Mouse (Mus musculus) brain, embryonic 18.5 days (tissue): Measurements from ENCODE around the gene Atxn7l3b.
A peak's percentile ranks its signal among the peaks of the same experiment; 100 is the strongest.
"Not testable (repeated sequence)": the region's sequence is repeated elsewhere in the genome, so short reads cannot be mapped to it uniquely, and the experiment has no call there.

Experiments used
- DNase-seq: peaks from one replicate; pipeline ENCODE4 v3.0.0-alpha.2; 2012; ENCODE audit warnings: low read depth, low spot score

The Atxn7l3b gene

DNA sequence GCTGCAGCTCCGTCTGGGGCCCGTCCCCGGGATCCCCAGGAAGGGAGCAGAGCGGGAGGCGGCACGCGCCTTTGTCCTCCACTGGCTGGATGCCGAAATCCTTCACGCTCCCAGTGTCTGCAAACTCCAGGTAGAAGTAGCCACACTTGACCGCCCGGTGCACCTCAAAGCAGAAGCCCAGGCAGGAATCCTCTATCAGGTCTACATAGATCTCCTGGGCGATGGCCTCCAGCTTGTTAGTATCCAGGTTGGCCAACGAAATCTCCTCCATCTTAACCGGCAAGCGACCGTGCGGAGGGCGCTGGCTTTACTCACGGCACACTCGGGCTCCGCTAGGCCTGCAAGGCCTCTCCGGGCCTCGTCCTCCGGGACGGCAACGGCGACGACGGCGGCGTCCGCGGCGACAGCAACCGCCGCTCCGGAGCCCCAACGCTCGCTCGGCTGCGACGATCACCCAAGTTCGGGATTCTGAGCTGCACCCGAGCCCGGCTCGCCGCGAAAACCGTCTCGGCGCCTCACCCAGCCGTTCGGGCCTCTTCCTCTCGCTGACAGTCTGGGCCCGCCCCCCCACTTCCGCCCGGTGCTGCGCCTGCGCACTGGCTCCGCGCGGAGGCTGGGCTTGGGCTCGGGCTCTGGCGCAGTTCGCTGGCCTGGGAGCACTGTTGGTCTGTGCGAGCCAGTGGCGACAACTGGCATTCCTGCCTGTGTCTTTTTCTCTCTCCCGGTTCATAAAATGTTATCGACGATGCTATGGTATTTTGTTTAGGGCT, at the start of gene Atxn7l3b:
TSS of gene Atxn7l3b (minus strand) at position 550 of the 770 bp plus-strand sequence.
- peak; percentile 85 for DNase-seq

DNA sequence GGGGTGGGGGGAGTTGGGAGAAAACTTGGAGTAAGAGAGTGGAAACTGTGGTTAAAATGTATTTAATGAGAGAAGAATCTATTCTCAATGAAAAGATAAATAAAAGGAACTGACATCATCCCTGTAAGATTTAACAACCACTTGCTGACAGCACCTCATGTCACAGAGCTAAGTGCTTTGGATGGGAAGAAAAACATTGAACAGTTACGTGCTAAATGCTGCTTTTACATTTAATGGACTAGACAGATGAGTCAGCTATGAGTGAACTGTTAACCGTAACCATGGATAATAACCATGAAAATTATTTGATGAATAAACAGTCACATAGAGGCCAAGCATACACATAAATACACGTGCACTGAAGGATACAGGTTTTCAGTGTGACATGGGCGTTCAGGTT, 48.8 kb upstream of the Atxn7l3b start:
- no peak for DNase-seq

DNA sequence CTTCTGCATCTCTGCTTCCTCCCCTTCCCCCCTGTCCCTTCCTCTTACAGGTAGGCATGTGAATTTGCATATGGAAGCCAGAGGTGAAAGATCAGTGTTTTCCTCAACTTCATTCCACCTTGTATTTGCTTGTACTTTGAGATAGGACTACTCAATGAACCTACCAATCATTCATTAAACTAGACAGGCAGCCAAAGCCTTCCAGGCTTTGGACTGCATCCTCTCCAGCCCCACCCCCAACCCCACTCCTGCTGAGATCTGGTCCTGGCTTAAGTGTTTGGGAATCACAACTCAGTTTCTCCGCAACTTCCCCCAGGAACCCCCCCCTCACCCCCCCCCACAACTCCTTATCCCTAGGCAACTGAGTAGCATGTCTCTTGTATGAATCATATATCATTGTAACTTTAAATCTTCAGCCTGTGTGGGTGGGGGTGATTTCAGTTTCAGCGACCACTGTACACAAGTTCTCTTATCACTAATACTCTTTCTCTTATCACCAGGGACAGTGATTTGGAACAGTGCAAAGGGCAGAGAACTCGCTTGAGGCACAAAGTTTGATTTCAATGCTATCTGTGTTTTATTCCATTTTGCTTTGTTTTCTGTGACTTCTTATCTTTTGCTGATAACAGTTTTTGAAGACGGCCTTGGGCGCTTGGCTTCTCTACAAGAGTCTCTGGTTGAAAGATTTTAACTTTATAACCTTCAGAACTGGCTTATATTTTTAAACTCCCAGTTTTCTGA, 44.7 kb upstream of the Atxn7l3b start:
- DNase-seq, result no peak

DNA sequence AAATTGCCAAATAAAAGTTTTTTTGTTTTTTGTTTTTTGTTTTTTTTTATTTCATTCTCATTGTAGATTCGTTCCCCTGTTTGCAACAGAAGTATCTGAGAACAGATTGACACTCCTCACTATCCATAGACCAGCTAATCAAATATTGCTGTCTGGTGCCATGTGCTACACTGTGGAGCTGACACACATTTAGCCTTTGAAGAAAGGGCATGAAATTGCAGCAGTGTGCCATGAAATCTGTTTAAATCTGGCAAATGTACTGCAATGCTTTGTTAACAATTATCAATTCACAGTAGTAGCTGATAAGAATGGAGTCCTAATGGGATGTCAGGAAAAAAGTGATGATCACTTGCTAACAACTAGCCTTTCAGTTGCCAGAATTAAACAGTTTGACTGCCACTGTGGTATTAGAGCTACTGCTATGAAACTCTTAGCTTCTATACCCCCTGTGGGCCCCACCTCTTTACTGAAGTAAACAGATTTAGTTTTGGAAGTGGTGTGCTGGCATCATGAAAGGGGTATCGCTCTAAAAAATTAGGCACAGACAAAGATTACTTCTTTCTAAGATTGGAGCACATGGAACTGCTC, 41.3 kb upstream of the Atxn7l3b start:
- DNase-seq, result peak; percentile 2

DNA sequence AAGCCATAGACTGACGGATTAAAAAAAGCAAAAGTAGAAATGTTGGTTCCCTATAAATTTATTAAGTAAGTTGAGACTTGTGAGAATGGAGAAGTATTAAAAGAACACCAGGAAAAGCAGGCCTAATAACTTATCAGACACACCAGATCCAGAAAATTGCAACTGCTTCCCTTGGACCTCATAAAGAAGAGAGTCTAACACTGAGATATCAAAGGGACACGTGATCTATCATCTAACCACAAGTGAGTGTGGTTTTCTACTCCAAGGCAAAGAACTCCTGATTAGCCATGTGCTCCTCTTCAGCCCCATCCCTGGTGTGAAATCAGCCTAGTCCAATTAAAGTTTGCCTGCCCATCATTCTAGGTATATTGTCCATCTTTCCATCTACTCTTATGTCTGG, 38.8 kb upstream of the Atxn7l3b start:
- DNase-seq, result no peak

DNA sequence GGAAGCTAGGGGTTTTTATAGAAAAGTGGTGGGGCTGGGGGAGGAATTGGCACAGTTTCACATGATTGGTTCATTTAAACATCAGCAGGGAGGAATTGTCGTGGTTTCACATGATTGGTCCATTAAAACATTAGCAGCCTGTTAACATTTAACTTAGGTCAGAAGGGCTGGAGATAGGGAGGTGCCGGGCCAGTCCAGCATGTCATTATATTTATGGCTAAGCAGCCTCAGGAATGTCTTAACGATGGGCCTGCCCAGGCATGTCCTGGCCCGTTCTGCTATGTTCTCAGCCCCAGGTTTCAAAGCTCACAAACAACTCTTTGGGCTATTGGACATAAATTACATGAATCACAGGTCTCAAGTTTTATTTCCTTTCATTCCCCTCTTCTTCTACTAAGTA, 33.4 kb upstream of the Atxn7l3b start:
- not testable (repeated sequence) for DNase-seq

GRCm38 (mm10) chr10:112954140-112954539, 25.3 kb upstream of the Atxn7l3b start:
- DNase-seq, result no peak

- DNase-seq, result no peak
Measured at GRCm38 (mm10) chr10:112948453-112948852, 19.7 kb upstream of the Atxn7l3b start.

DNA sequence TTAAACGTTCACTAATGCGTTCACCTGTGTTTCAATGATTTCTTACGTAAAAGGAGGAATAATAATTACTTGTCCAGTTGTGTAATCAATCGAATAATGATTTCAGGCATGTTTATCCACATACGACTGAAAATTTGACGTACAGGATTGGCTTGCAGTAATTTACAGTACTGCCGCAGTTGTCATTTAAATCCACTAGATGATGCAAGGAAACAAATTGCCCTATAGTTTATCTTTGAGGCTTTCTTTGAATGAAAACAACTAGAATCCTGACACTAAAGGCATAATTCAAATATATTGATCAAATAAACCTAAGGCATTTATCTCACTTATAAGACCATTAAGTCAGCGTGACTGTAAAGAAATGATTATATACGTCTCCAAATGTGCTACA, 418 bp upstream of the Atxn7l3b start:
- no peak for DNase-seq

DNA sequence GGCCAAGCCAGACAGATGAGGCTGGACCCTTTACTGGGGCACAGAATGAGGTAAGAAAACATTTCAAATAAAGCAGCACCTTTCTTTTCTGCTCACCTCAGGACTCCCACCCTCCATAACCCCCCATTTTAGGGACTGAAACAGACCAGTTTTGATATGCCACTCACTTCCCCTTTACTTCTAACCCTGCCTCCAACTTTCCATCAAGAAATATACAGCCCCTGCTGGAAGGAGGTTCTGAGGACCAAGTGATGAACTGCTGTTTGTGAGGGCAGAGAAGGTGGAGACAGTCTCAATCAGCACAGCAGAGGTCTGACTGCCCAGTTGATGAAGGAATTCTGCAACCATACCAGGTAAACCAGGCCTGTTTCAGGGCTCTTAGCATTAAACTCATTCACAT, 1.8 kb downstream of the Atxn7l3b start:
- no peak for DNase-seq

- no peak for DNase-seq
Measured at GRCm38 (mm10) chr10:112926271-112926670, 2.5 kb downstream of the Atxn7l3b start.

GRCm38 (mm10) chr10:112916575-112917190, 12.1 kb downstream of the Atxn7l3b start:
- DNase-seq, result no peak

- peak; percentile 12 for DNase-seq
Measured at GRCm38 (mm10) chr10:112900243-112900642, 28.6 kb downstream of the Atxn7l3b start.

- DNase-seq, result no peak
Measured at GRCm38 (mm10) chr10:112899796-112900195, 29.0 kb downstream of the Atxn7l3b start.

DNA sequence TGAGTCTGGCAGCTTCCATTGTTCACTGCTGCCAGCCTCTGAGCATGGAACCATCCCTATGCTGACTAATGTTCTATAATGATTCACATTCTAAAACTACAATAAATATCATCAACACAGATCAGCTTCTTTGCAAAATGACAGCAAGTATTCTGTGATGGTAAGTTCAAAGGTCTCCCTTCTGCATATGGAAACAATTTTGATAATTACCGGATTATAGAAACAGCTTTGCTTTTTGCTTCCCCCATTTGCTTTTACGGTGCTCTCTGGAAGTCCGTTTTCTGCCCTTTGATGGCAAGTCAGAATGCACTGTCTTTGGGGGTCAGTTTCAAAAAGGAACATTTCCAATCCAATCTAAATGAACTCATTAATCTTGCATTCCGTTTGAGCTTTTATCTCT, 32.2 kb downstream of the Atxn7l3b start:
- DNase-seq, result no peak

DNA sequence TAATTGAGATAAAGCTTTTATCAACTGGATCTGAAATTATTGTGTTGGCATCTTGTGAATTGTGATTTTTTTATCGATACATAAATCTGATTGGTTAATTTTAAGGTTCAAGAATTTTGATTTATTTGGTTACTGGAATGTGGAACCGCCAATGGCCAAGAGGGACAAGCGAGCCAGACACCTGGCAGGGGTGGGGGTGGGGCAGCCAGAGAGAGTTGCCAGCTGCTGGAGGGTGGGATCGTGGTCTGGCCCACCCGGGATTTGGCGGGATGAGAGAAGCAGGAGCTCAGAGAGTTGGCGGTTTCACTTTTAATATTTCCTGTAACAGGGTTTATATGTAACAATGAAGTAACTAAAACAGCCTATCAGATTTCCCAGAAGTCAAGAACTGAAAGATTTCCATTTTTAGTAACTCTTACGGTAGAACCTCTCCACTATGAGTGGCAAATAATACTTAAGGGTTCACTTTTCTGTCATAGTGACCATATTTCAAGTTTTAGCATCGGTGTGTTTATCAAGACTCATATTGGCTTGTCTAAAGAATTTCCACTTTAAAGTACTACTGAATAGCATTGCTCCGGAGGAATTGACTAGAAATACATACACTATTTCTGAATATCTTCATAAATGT, 35.1 kb downstream of the Atxn7l3b start:
- DNase-seq, result no peak

DNA sequence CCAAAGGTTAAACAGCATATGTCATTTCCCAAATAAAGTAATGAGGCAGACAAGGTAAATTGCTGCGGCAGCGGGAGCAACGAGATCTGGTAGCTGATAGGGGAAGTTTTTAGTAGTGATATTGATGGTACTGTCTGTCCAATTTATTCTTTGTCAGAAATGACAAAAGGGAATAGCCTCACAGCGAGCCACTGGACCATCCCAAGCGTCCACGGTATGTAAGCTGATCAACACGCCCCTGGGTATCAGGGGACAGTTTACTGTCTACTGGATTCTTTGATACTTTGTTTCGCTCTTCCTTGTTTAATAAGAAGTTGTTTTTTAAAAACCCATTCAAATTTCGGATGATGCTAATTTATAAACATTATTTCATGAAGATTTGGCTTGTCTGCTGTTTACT, 44.7 kb downstream of the Atxn7l3b start:
- no peak for DNase-seq

DNA sequence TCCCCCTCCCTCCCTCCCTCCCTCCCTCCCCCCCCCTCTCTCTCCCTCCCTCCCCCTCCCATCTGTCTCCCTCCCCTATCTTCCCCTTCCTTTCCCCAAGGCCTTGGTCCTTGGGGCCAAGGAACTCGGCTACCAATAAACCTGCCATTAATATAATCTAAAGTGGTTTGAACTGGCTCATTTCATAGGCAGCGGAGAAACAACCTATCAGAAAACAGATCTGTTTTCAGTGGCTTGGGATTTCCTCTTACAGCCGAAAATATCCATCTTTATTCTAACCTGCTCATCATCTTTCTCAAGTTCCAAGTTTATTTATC, 45.2 kb downstream of the Atxn7l3b start:
- no peak for DNase-seq

GRCm38 (mm10) chr10:112882789-112883687, 45.8 kb downstream of the Atxn7l3b start:
- no peak for DNase-seq

- DNase-seq, result no peak
Measured at GRCm38 (mm10) chr10:112882149-112882548, 46.7 kb downstream of the Atxn7l3b start.
